24 mouse cellular contexts compared by ENCODE assay signal in genomic region chr7:111412957-111413356, GRCm38 (mm10).
DNase-seq lines count a peak whose midpoint lies in the region; ATAC-seq and TF ChIP-seq lines count a peak whose summit lies in the region.
"Had no signal": no experiment of that assay in that cellular context is flagged by ENCODE, and none has a peak within 500 bp of the region (broad histone marks: within the 10 kb centered on the region; RNA-seq: fewer than 3 reads in every experiment).

No protein-coding gene starts in this region.

- no peak for TF ChIP-seq POLR2A in limb, embryonic 14.5 days (IDR thresholded peaks at IDR 0.05; ENCODE audit: borderline replicate concordance, extremely low read depth, insufficient read depth, insufficient read length)

- no peak for TF ChIP-seq CTCF in heart, postnatal 0 days (IDR thresholded peaks at IDR 0.05; ENCODE audit: low read depth)

- no peaks in the 10 kb centered on the region for H3K36me3 ChIP-seq in forebrain, embryonic 15.5 days
- H3K36me3 ChIP-seq in forebrain, embryonic 13.5 days (ENCODE audit: poor library complexity, severe bottlenecking): no peaks in the 10 kb centered on the region
- no peaks in the 10 kb centered on the region for H3K36me3 ChIP-seq in heart, postnatal 0 days (replicated peaks; ENCODE audit: control insufficient read depth, insufficient read depth, low read length)
- H3K36me3 ChIP-seq in limb, embryonic 14.5 days (ENCODE audit: control insufficient read depth, insufficient read depth, low read length): no peaks in the 10 kb centered on the region
- no peaks in the 10 kb centered on the region for H3K36me3 ChIP-seq in limb, embryonic 10.5 days
- no peaks in the 10 kb centered on the region for H3K36me3 ChIP-seq in hindbrain, embryonic 14.5 days (replicated peaks; ENCODE audit: control insufficient read depth, insufficient read depth)
- H3K36me3 ChIP-seq: heart, embryonic 10.5 days; intestine, embryonic 15.5 days; midbrain, embryonic 12.5 days had no signal

- H3K4me2 ChIP-seq in forebrain, embryonic 15.5 days (replicated peaks): no peak overlapping the region
- no peak overlapping the region for H3K4me2 ChIP-seq in forebrain, embryonic 13.5 days
- H3K4me2 ChIP-seq in heart, postnatal 0 days (ENCODE audit: low read depth, low read length): no peak overlapping the region
- H3K4me2 ChIP-seq in limb, embryonic 14.5 days (replicated peaks; ENCODE audit: low read depth, low read length, severe bottlenecking): no peak overlapping the region
- no peak overlapping the region for H3K4me2 ChIP-seq in hindbrain, embryonic 14.5 days (replicated peaks)
- H3K4me2 ChIP-seq: intestine, embryonic 15.5 days; liver, embryonic 11.5 days; midbrain, embryonic 12.5 days had no signal

- intact Hi-C loops in left cerebral cortex, postnatal 14 days (cut with DNase I): no loop called here

- peak; percentile 53; the same call in 1 of the 2 replicates for ATAC-seq in forebrain, embryonic 15.5 days (replicated peaks)
- no peak; the same call in 1 of the 2 replicates for ATAC-seq in forebrain, embryonic 13.5 days
- no peak for ATAC-seq in heart, postnatal 0 days (ENCODE audit: insufficient read depth, low read depth)
- no peak for ATAC-seq in limb, embryonic 14.5 days (ENCODE audit: low FRiP score, low read depth)
- ATAC-seq in hindbrain, embryonic 14.5 days (ENCODE audit: low FRiP score): no peak; the same call in 1 of the 2 replicates
- ATAC-seq: CD4-positive, CD25-positive, alpha-beta regulatory T cell, adult 4 months; intestine, embryonic 15.5 days; Patski had no signal

- no peaks in the 10 kb centered on the region for H3K27me3 ChIP-seq in forebrain, embryonic 15.5 days
- H3K27me3 ChIP-seq in forebrain, embryonic 13.5 days: no peaks in the 10 kb centered on the region; the same call in 1 of the 2 replicates
- H3K27me3 ChIP-seq in heart, postnatal 0 days (ENCODE audit: control insufficient read depth, insufficient read depth, low read length): no peaks in the 10 kb centered on the region
- H3K27me3 ChIP-seq in limb, embryonic 14.5 days (ENCODE audit: control insufficient read depth, insufficient read depth, low read length): no peaks in the 10 kb centered on the region
- no peaks in the 10 kb centered on the region for H3K27me3 ChIP-seq in limb, embryonic 10.5 days (ENCODE audit: low read depth, poor library complexity, severe bottlenecking)
- H3K27me3 ChIP-seq in hindbrain, embryonic 14.5 days (ENCODE audit: control insufficient read depth, insufficient read depth, low read length): no peaks in the 10 kb centered on the region
- H3K27me3 ChIP-seq: intestine, embryonic 15.5 days; midbrain, embryonic 12.5 days; Patski had no signal

- H3K9me3 ChIP-seq in forebrain, embryonic 15.5 days: no peaks in the 10 kb centered on the region
- no peaks in the 10 kb centered on the region for H3K9me3 ChIP-seq in forebrain, embryonic 13.5 days (replicated peaks)
- H3K9me3 ChIP-seq in heart, postnatal 0 days (replicated peaks; ENCODE audit: control insufficient read depth, low read length): no peaks in the 10 kb centered on the region
- no peaks in the 10 kb centered on the region for H3K9me3 ChIP-seq in limb, embryonic 14.5 days (ENCODE audit: control insufficient read depth, low read length)
- H3K9me3 ChIP-seq in limb, embryonic 10.5 days (replicated peaks): no peaks in the 10 kb centered on the region
- H3K9me3 ChIP-seq in hindbrain, embryonic 14.5 days (ENCODE audit: control insufficient read depth, low read length): no peaks in the 10 kb centered on the region
- H3K9me3 ChIP-seq: heart, embryonic 10.5 days; intestine, embryonic 15.5 days; midbrain, embryonic 12.5 days had no signal

- H3K4me3 ChIP-seq in forebrain, embryonic 15.5 days: no peak overlapping the region
- H3K4me3 ChIP-seq in forebrain, embryonic 13.5 days: no peak overlapping the region
- H3K4me3 ChIP-seq in heart, postnatal 0 days (ENCODE audit: low read depth, low read length): no peak overlapping the region
- no peak overlapping the region for H3K4me3 ChIP-seq in limb, embryonic 14.5 days (replicated peaks; ENCODE audit: low read length)
- no peak overlapping the region for H3K4me3 ChIP-seq in limb, embryonic 10.5 days
- no peak overlapping the region for H3K4me3 ChIP-seq in hindbrain, embryonic 14.5 days (replicated peaks; ENCODE audit: low read length)
- H3K4me3 ChIP-seq: heart, embryonic 10.5 days; intestine, embryonic 15.5 days; midbrain, embryonic 12.5 days had no signal

- H3K27ac ChIP-seq in forebrain, embryonic 15.5 days (replicated peaks): peak overlapping the region; percentile 39
- H3K27ac ChIP-seq in forebrain, embryonic 13.5 days: no peak overlapping the region
- peak overlapping the region; percentile 18 for H3K27ac ChIP-seq in heart, postnatal 0 days (ENCODE audit: low read depth)
- H3K27ac ChIP-seq in limb, embryonic 14.5 days (replicated peaks; ENCODE audit: low read depth, low read length): no peak overlapping the region
- H3K27ac ChIP-seq in limb, embryonic 10.5 days: no peak overlapping the region
- H3K27ac ChIP-seq in hindbrain, embryonic 14.5 days: peak overlapping the region; percentile 23
- H3K27ac ChIP-seq: heart, embryonic 10.5 days; intestine, embryonic 15.5 days; macrophage; midbrain, embryonic 12.5 days had no signal

- TF ChIP-seq EP300 in heart, postnatal 0 days (IDR thresholded peaks at IDR 0.05; ENCODE audit: low read depth): no peak

- H3K9ac ChIP-seq in forebrain, embryonic 15.5 days (replicated peaks): no peak overlapping the region
- no peak overlapping the region for H3K9ac ChIP-seq in forebrain, embryonic 13.5 days
- no peak overlapping the region for H3K9ac ChIP-seq in heart, postnatal 0 days (replicated peaks; ENCODE audit: low read depth, low read length)
- H3K9ac ChIP-seq in limb, embryonic 14.5 days (ENCODE audit: low read depth, low read length, severe bottlenecking): no peak overlapping the region
- no peak overlapping the region for H3K9ac ChIP-seq in hindbrain, embryonic 14.5 days
- H3K9ac ChIP-seq: intestine, embryonic 15.5 days; midbrain, embryonic 12.5 days had no signal

- no peak for DNase-seq in heart, postnatal 0 days (ENCODE audit: low spot score)
- DNase-seq in heart, postnatal 4 days: no peak
- DNase-seq in limb, embryonic 14.5 days (ENCODE audit: low spot score): peak; percentile 0
- DNase-seq in limb, embryonic 10.5 days (ENCODE audit: low spot score): no peak
- no peak for DNase-seq in hindbrain, embryonic 14.5 days (ENCODE audit: low spot score)
- no peak for DNase-seq in left cerebral cortex, postnatal 14 days (ENCODE audit: low spot score in 2 of 2)
- DNase-seq: adrenal gland, adult 8-10 months; cerebellum, adult 9-10 months; gastrocnemius, postnatal 25 days; heart, postnatal 36 days; left cerebral cortex, postnatal 4 days; lung, adult 18-20 months; right cerebral cortex, postnatal 25 days; thymus, adult 18-20 months; thymus, postnatal 4 days had no signal

- WGBS in forebrain, embryonic 15.5 days: 42% methylated on average over 2 of the region's 2 CpGs
- 62% methylated on average over 2 of the region's 2 CpGs for WGBS in forebrain, embryonic 13.5 days
- WGBS in heart, postnatal 0 days: 69% methylated on average over 2 of the region's 2 CpGs
- 72% methylated on average over 2 of the region's 2 CpGs for WGBS in limb, embryonic 14.5 days
- WGBS in limb, embryonic 10.5 days: 94% methylated on average over 2 of the region's 2 CpGs
- 48% methylated on average over 2 of the region's 2 CpGs for WGBS in hindbrain, embryonic 14.5 days

- no peaks in the 10 kb centered on the region for H3K4me1 ChIP-seq in forebrain, embryonic 15.5 days
- no peaks in the 10 kb centered on the region for H3K4me1 ChIP-seq in forebrain, embryonic 13.5 days
- H3K4me1 ChIP-seq in heart, postnatal 0 days (ENCODE audit: control insufficient read depth, insufficient read depth): no peaks in the 10 kb centered on the region
- no peaks in the 10 kb centered on the region for H3K4me1 ChIP-seq in limb, embryonic 14.5 days (ENCODE audit: control insufficient read depth, insufficient read depth, low read length)
- no peaks in the 10 kb centered on the region for H3K4me1 ChIP-seq in limb, embryonic 10.5 days
- no peaks in the 10 kb centered on the region for H3K4me1 ChIP-seq in hindbrain, embryonic 14.5 days (replicated peaks; ENCODE audit: control insufficient read depth, insufficient read depth, low read length)
- H3K4me1 ChIP-seq: heart, embryonic 10.5 days; intestine, embryonic 15.5 days; midbrain, embryonic 12.5 days had no signal

Comparison
In these comparisons a context has a peak if more than half of its experiments do, and no peak if none do; other contexts are left out.
1. H3K27ac ChIP-seq: peak in forebrain, embryonic 15.5 days (single experiment), heart, postnatal 0 days (single experiment) and hindbrain, embryonic 14.5 days (single experiment); none in forebrain, embryonic 13.5 days (single experiment), limb, embryonic 14.5 days (single experiment) and limb, embryonic 10.5 days (single experiment).